Mouse (Mus musculus) urinary bladder, adult 2 months (tissue): Measurements from ENCODE around the gene Rbfox2. TPM values are rescaled to one million over a fixed set of nuclear protein-coding genes. Genes with fewer than 3 reads are reported as not detected.
"Not testable (repeated sequence)": the region's sequence is repeated elsewhere in the genome, so short reads cannot be mapped to it uniquely, and the experiment has no call there.

Experiments
- DNase-seq: peaks from one replicate; pipeline ENCODE4 v3.0.0; 2022; ENCODE audit warnings: low spot score
- polyA plus RNA-seq: library from polyadenylated mRNA; depleted of rRNA; stranded (reverse); fragments of >200 nt; gene quantifications from 2 replicates; pipeline ENCODE4 v1.2.3, GENCODE M21; 2012

Gene Rbfox2
- polyA plus RNA-seq, 1 experiment: 93.7 TPM

DNA sequence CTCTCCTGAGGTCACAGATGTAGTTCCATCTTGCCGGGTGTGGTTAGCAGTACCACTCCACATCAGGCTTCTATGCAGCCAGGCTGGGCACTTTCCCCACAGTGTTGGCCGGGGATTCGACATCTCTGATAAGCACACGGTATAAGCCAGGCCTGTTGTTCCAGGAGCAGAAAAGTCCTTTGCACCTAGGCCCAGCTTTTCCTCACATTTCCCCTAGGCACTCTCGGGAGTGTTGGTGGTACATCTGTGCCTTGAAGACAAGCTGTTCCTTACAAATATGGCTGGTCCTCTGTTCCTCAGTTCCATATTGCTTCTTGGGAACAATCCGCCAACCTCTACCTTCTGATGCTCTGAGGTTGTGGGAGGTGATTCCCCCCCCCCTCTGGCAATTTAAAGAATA lies 240.6 kb downstream of the Rbfox2 start:
- no peak for DNase-seq

- no peak for DNase-seq
Measured at GRCm38 (mm10) chr15:77065259-77065852, 241.4 kb downstream of the Rbfox2 start.

- no peak for DNase-seq
Measured at GRCm38 (mm10) chr15:77062746-77063145, 244.1 kb downstream of the Rbfox2 start.

DNA sequence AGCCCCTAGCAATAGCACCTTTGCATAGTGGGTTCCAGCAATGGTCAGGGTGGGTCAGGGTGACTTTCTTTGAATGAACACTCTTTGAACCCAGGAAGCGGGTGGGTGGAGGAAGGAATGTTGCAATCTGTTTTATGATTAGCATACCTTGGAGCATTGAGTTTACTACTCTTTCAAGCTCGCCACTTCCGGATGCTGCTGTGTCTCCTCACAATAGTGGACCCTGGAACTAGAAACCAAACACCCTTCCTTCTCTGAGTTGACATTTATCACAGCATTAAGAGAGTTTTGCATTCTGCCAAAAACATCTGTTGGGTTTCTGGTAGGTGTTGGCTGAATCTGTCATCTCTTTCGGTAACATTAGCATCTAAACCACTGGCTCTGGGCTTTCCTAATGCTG lies 247.4 kb downstream of the Rbfox2 start:
- not testable (repeated sequence) for DNase-seq

DNA sequence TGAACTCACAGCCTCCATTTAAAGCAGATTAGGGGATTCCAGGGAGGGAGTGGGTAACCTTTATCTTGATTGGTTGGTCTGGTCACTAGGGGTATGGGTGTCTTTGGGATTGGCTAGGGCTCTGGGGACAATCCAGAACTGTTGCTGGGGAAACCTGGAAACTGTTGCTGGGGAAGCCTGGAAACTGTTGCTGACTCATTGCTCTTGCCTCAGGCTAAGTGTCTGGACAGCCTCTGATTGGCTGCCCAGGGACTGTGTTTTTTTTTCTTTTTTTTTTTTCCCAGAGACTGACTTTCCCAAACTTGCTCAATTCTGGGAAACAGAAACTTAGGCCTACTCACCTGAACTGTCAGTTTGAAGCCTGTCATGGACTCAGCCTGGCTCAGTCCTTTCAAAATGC lies 248.2 kb downstream of the Rbfox2 start:
- no peak for DNase-seq

DNA sequence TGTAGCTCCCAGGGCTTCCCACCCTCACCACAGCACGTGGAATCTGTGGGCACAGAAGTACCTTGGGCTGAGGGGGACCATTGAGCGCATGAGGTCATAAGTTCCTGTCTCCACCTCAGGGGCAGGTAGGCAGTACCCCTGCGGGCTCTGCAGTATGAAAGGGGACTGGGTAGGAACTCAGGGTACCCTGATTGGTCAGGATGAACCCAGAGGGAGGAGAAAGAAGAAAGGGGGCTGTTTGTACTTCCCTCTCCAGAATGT lies 250.1 kb downstream of the Rbfox2 start:
- DNase-seq: no peak

DNA sequence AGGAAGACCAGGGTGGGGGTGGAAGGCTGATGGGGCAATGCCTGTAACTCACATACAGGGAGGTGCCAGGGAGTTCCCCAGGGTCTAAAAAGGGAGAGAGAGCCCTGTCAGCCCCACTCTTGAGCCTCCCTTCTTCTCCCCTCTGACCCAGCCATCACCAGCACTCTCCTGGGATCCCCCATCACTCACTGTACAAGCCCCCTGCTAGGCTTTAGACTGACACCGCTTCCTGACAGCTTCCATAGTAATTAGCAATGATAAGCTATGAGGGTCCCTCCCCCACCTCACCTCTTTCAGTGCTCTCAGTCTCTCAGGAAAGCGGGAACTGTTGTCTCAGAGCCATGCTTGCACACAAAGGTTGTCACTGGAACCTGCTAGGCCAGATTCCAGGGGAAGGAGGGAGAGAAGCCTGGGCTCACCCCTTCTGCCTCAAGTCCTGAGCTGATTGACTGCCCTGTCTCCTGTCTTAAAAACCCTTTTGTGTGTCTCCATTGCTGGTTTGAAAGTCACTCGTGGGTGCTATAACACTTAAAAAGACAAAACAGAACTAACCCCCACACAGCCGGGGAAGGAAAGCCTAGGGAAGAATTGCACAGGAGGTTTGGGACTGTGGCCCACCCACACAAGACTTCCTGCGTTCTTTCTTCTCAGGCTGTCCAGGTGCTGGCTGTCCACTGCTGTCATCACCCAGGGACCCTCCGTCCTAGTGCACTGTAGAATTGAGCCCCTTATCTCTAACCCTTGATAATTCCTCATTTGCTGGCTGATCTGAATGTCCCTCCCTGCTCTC lies 250.6 kb downstream of the Rbfox2 start:
- no peak for DNase-seq

- DNase-seq: no peak
Measured at GRCm38 (mm10) chr15:77054611-77055175, 252.1 kb downstream of the Rbfox2 start.

- DNase-seq: no peak
Measured at GRCm38 (mm10) chr15:77053021-77053420, 253.8 kb downstream of the Rbfox2 start.

DNA sequence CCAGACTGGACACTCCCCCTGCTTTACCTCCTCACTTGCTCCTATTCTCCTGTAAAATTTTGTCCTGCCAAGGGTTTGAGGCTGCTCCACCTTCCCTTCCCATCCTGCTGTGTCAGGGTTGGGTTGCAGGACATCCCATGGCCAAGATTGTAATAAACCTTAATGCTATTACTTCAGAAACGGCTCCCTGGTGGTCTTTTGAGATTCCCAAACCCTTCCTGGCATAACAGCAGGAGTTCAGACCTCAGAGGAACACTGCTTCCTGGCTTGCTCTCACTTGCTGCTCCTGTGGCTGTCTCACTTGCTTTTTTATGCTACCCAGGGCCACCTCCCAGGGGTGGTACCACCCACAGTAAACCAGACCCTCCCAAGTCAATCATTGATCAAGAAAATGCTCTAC lies 254.6 kb downstream of the Rbfox2 start:
- no peak for DNase-seq

GRCm38 (mm10) chr15:77050570-77050969 lies 256.2 kb downstream of the Rbfox2 start, which contains the start of gene Mb:
Gene Mb (minus strand): TSS chr15:77050670.
- no peak for DNase-seq

DNA sequence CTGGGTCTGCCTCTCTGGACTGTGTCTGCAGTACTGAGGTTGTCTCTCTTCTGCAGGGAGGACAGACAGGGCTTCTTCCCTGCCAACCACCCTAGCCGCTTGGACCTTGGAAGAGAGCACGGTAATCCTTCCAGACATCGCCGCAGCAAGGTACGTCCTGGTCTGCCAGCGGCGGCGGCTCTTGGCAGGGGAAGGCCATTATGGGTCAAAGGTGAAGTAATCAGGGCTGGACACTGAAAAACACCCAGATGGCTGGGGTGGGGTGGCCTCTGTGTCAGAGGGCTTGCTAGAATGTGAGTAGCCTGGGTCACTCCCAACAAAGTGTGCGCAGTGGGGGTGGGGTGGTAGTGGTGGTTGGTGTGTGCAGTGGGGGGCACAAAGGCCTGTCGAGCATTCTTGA lies 261.2 kb downstream of the Rbfox2 start:
- no peak for DNase-seq

GRCm38 (mm10) chr15:77044597-77045320 lies 262.0 kb downstream of the Rbfox2 start, which contains the start of gene Apol6:
Gene Apol6 (plus strand): TSS chr15:77044729.
- no peak for DNase-seq

DNA sequence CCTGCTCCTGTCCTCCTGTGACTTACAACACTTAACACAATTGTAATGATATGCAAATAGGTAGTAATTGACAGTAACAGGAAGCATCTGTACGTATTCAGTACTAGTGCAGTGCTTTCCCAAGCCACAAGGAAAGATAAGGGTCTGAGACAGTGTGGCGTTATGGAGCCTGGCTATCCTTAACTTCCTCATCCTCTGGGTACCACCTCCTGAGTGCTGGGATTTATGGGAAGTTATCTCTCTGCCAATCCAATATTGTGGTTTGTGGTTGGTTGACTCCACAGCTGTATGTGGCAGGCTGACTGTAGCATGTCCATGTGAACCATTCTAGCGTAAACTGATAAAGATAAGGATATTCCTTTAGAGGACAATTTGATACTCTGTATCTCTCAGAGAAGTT lies 266.0 kb downstream of the Rbfox2 start:
- DNase-seq: no peak

DNA sequence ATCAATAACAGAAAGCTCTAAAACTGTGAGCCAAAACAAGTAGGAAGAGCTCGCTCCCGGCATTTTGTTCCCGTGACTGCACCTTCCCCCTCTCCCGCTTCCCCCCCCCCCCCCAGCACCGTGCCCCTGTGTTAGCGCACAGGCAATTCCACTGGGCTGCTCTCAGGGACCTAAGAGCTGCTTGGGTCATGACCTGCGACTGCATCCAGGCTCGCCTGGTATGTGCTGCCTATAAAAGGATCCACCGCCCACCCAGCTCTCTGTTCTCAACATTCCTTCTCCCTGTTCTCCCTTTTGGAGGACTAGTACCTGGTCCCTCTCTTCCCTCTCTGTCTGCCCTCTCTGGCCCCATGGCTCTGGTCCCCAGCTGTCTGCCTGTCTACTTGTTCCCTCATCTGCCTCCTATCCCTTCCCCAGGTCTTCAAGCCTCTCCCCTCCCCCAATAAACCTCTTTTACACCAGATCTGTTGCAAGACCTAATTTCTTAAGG lies 267.5 kb downstream of the Rbfox2 start:
- no peak for DNase-seq

GRCm38 (mm10) chr15:77037278-77038161 lies 269.3 kb downstream of the Rbfox2 start:
- DNase-seq: no peak

DNA sequence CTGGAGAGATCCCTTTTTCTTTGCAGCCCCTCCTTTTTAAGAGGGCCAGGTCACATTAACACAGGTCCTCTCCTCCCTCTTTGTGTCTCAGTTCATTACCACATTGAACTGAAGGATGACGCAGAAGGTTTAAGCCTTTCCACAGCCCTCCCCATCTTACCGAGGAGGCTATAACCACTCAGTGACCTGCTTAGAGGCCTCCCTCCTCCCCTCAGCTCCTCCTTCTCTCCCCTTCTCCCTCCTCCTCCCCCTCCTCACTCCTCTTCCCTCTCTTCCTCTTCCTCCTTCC lies 269.9 kb downstream of the Rbfox2 start:
- DNase-seq: no peak

- no peak for DNase-seq
Measured at GRCm38 (mm10) chr15:77036320-77036988, 270.4 kb downstream of the Rbfox2 start.

- DNase-seq: no peak
Measured at GRCm38 (mm10) chr15:77035643-77036042, 271.2 kb downstream of the Rbfox2 start.

DNA sequence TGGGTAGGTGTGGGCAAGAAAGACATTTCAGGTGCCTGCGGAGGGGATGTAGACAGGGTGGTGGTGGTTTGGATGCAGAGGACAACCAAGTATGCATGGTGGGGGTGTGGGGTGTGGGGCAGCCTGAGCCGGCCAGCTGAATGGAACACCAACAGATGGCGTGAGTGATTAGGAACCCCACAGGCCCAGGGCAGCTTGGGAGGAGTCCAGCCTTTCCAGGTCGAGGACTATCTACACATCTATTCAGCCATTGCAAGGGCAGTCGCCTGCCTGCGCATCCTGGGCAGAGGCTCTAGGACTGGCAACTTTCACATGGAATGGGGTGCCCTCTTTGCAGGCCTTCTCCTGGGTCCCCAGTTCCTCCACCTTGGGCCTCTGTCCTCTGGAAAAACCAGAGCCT lies 272.3 kb downstream of the Rbfox2 start:
- no peak for DNase-seq

DNA sequence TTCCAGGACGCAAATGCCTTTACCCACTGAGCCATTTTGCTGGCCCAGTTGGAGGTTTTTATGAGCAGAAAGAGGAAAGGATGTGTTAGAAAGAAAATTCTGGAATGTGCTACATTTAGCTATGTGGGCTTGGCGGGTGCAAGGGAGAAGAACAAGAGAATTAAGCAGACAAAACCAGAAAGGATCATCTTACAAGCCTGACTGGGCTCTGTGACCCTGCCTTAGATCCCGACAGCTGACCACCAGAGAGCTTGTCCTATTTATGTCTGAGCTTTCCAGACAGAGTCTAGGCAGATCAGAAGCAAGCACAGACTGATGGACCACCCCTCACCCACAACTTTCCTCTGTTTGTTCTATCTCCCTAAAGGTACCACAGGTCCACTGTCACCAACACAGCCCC lies 275.5 kb downstream of the Rbfox2 start:
- DNase-seq: no peak
